Mouse (Mus musculus) limb, embryonic 14.5 days (tissue): ENCODE measurements around the gene Krt5. TPM values are rescaled to one million over a fixed set of nuclear protein-coding genes. Genes with fewer than 3 reads are reported as not detected.

Experiments used
- ATAC-seq: fragments of 200-750 bp; cut with Nextera tagmentation; 2 replicates; pipeline ENCODE4 v1.8.0; 2017; ENCODE audit warnings: low read depth, moderate number of reproducible peaks, moderate TSS enrichment; ENCODE audit not compliant: low FRiP score
- DNase-seq: peaks from one replicate; pipeline ENCODE4 v3.0.0-alpha.2; 2015; ENCODE audit warnings: low spot score
- H3K27ac ChIP-seq: fragments of 300-500 bp; sonication (generic); replicated peaks from 2 replicates; pipeline ENCODE4 v1.5.1; 2014; ENCODE audit warnings: low read depth, mild to moderate bottlenecking, low read length, moderate library complexity, mixed read lengths
- H3K27me3 ChIP-seq: fragments of 300-500 bp; sonication (generic); 2 replicates; pipeline ENCODE4 v1.6.1; 2014; ENCODE audit warnings: low read length, mixed read lengths; ENCODE audit not compliant: control insufficient read depth, insufficient read depth
- H3K36me3 ChIP-seq: fragments of 300-500 bp; sonication (generic); 2 replicates; pipeline ENCODE4 v1.6.1; 2014; ENCODE audit warnings: mild to moderate bottlenecking, low read length, moderate library complexity, mixed read lengths; ENCODE audit not compliant: control insufficient read depth, insufficient read depth
- H3K4me1 ChIP-seq: fragments of 300-500 bp; sonication (generic); 2 replicates; pipeline ENCODE4 v1.6.1; 2014; ENCODE audit warnings: antibody characterized with exemption, low read length, mixed read lengths; ENCODE audit not compliant: control insufficient read depth, insufficient read depth
- H3K4me2 ChIP-seq: fragments of 300-500 bp; sonication (generic); replicated peaks from 2 replicates; pipeline ENCODE4 v1.6.1; 2014; ENCODE audit warnings: low read depth, mild to moderate bottlenecking, low read length, moderate library complexity; ENCODE audit not compliant: severe bottlenecking
- H3K4me3 ChIP-seq: fragments of 300-500 bp; sonication (generic); replicated peaks from 2 replicates; pipeline ENCODE4 v1.5.1; 2014; ENCODE audit warnings: low read length
- H3K9ac ChIP-seq: fragments of 300-500 bp; sonication (generic); 2 replicates; pipeline ENCODE4 v1.6.1; 2014; ENCODE audit warnings: mild to moderate bottlenecking, low read depth, low read length, moderate library complexity; ENCODE audit not compliant: severe bottlenecking
- H3K9me3 ChIP-seq: fragments of 300-500 bp; sonication (generic); 2 replicates; pipeline ENCODE4 v1.6.1; 2016; ENCODE audit warnings: low read length; ENCODE audit not compliant: control insufficient read depth
- POLR2A ChIP-seq: fragments of 200-500 bp; IDR thresholded peaks from 2 replicates; pipeline ENCODE4 v1.8.0; 2012; ENCODE audit warnings: inconsistent platforms, mild to moderate bottlenecking, moderate library complexity, borderline replicate concordance; ENCODE audit not compliant: insufficient read depth, insufficient read length; ENCODE audit errors: extremely low read depth
- WGBS: fragments of 180-500 bp; shearing (Covaris S2); extraction: QIAGEN DNeasy Blood & Tissue Kit; methylation state at CpG from one replicate; pipeline ENCODE4 v1.1.7; 2014; 5-methylcytosine and 5-hydroxymethylcytosine counted together
- microRNA-seq: library from miRNA; unstranded; fragments of <30 nt; microRNA quantifications from one replicate; pipeline ENCODE4, GENCODE M21; 2016
- polyA plus RNA-seq, 2 experiments: library from polyadenylated mRNA; depleted of rRNA in 1 of 2; stranded (reverse) in 1 of 2; unstranded in 1 of 2; fragments of >200 nt; fragmentation: Nextera tagmentation in 1 of 2; extraction: Ambion mirVana in 1 of 2; gene quantifications; 2 replicates each; pipeline versions ENCODE4 v1.2.1 to v1.2.3; 2012 to 2014

Gene Krt5
- polyA plus RNA-seq, 2 experiments, result 215 to 422 TPM

- DNase-seq (no peak), ATAC-seq (no peak)
- no peaks in the 10 kb centered on the region for H3K27me3 ChIP-seq
- H3K9me3 ChIP-seq, result no peaks in the 10 kb centered on the region
- no peak for TF ChIP-seq POLR2A
- H3K27ac ChIP-seq, result no peak overlapping the region
- H3K4me2 ChIP-seq, result no peak overlapping the region
- 70% methylated on average over 2 of the region's 2 CpGs for WGBS
- H3K9ac ChIP-seq, result no peak overlapping the region
- no peak overlapping the region for H3K4me3 ChIP-seq
- H3K36me3 ChIP-seq, result no peaks in the 10 kb centered on the region
- H3K4me1 ChIP-seq, result no peaks in the 10 kb centered on the region
Measured at GRCm38 (mm10) chr15:101688161-101688560, 24.5 kb downstream of the Krt5 start.

GRCm38 (mm10) chr15:101680187-101680586, 32.5 kb downstream of the Krt5 start, which contains the start of gene Krt6b:
TSS of gene Krt6b (minus strand) at chr15:101680287.
- H3K4me2 ChIP-seq, result no peak within 1 kb of the TSS
- no peaks in the 10 kb centered on the region for H3K27me3 ChIP-seq
- H3K4me1 ChIP-seq, result no peaks in the 10 kb centered on the region
- no peaks in the 10 kb centered on the region for H3K9me3 ChIP-seq
- no peak within 1 kb of the TSS for H3K4me3 ChIP-seq
- no peak within 1 kb of the TSS for H3K27ac ChIP-seq
- no peak within 1 kb of the TSS for H3K9ac ChIP-seq
- DNase-seq, result no peak
- no peaks in the 10 kb centered on the region for H3K36me3 ChIP-seq
- no peak for ATAC-seq
- WGBS, result 94% methylated on average over 2 of the region's 2 CpGs
- no peak for TF ChIP-seq POLR2A

- Histone ChIP-seq H3K4me3 (no peak overlapping the region), H3K4me1 (no peaks in the 10 kb centered on the region), H3K9ac (no peak overlapping the region), H3K36me3 (no peaks in the 10 kb centered on the region), H3K27ac (no peak overlapping the region), H3K27me3 (no peaks in the 10 kb centered on the region), H3K9me3 (no peaks in the 10 kb centered on the region), H3K4me2 (no peak overlapping the region)
- ATAC-seq, result no peak
- 83% methylated on average over 1 of the region's 1 CpGs for WGBS
- no peak for DNase-seq
- no peak for TF ChIP-seq POLR2A
Measured at GRCm38 (mm10) chr15:101675978-101676377, 36.7 kb downstream of the Krt5 start.

Small RNAs within 50 kb of the gene (microRNA-seq; reads per million reads assigned to microRNA genes)
- not detected for gene Gm44323
- gene Gm44342, result not detected
- not detected for gene Gm44383

Other genes starting within 250 kb of the Krt5 start
- not detected in 2 replicates for gene Krt81, start 249.1 kb downstream of the Krt5 start, polyA plus RNA-seq (2012; rRNA removed)
- gene Krt81, start 249.1 kb downstream of the Krt5 start, polyA plus RNA-seq (2014; fragmentation: Nextera tagmentation; extraction: Ambion mirVana), result not detected in 2 replicates
- 0.15 TPM in 1 of 2 replicates, not detected in the other for gene Krt86, start 239.4 kb downstream of the Krt5 start, polyA plus RNA-seq (2012; rRNA removed)
- gene Krt86, start 239.4 kb downstream of the Krt5 start, polyA plus RNA-seq (2014; fragmentation: Nextera tagmentation; extraction: Ambion mirVana), result 0.10 TPM in 1 of 2 replicates, not detected in the other
- gene Krt83, start 221.4 kb downstream of the Krt5 start, polyA plus RNA-seq (2012; rRNA removed), result 0.06 TPM in 1 of 2 replicates, not detected in the other
- gene Krt83, start 221.4 kb downstream of the Krt5 start, polyA plus RNA-seq (2014; fragmentation: Nextera tagmentation; extraction: Ambion mirVana), result not detected in 2 replicates
- gene Gm49425, start 195.6 kb downstream of the Krt5 start, polyA plus RNA-seq (2012; rRNA removed), result 0.22 and 0.23 TPM in 2 replicates
- 0.30 and 0.45 TPM in 2 replicates for gene Gm49425, start 195.6 kb downstream of the Krt5 start, polyA plus RNA-seq (2014; fragmentation: Nextera tagmentation; extraction: Ambion mirVana)
- gene Krt84, start 180.1 kb downstream of the Krt5 start, polyA plus RNA-seq (2012; rRNA removed), result 0.92 and 1.8 TPM in 2 replicates
- gene Krt84, start 180.1 kb downstream of the Krt5 start, polyA plus RNA-seq (2014; fragmentation: Nextera tagmentation; extraction: Ambion mirVana), result 4.8 and 8.1 TPM in 2 replicates
- gene Krt82, start 162.2 kb downstream of the Krt5 start, polyA plus RNA-seq (2012; rRNA removed), result not detected in 2 replicates
- gene Krt82, start 162.2 kb downstream of the Krt5 start, polyA plus RNA-seq (2014; fragmentation: Nextera tagmentation; extraction: Ambion mirVana), result not detected in 2 replicates
- gene Krt90, start 149.9 kb downstream of the Krt5 start, polyA plus RNA-seq (2012; rRNA removed), result 0.06 and 0.08 TPM in 2 replicates
- gene Krt90, start 149.9 kb downstream of the Krt5 start, polyA plus RNA-seq (2014; fragmentation: Nextera tagmentation; extraction: Ambion mirVana), result 0.07 and 0.10 TPM in 2 replicates
- gene Krt75, start 139.0 kb downstream of the Krt5 start, polyA plus RNA-seq (2012; rRNA removed), result 0.52 and 0.70 TPM in 2 replicates
- gene Krt75, start 139.0 kb downstream of the Krt5 start, polyA plus RNA-seq (2014; fragmentation: Nextera tagmentation; extraction: Ambion mirVana), result 0.93 and 0.96 TPM in 2 replicates
- not detected in 2 replicates for gene Gm5414, start 84.7 kb downstream of the Krt5 start, polyA plus RNA-seq (2012; rRNA removed)
- gene Gm5414, start 84.7 kb downstream of the Krt5 start, polyA plus RNA-seq (2014; fragmentation: Nextera tagmentation; extraction: Ambion mirVana), result not detected in 2 replicates
- gene Gm5478, start 65.5 kb downstream of the Krt5 start, polyA plus RNA-seq (2012; rRNA removed), result not detected in 2 replicates
- gene Gm5478, start 65.5 kb downstream of the Krt5 start, polyA plus RNA-seq (2014; fragmentation: Nextera tagmentation; extraction: Ambion mirVana), result not detected in 2 replicates
- not detected in 2 replicates for gene Krt6b, start 32.6 kb downstream of the Krt5 start, polyA plus RNA-seq (2012; rRNA removed)
- not detected in 2 replicates for gene Krt6b, start 32.6 kb downstream of the Krt5 start, polyA plus RNA-seq (2014; fragmentation: Nextera tagmentation; extraction: Ambion mirVana)
- 5.0 and 8.0 TPM in 2 replicates for gene Krt6a, start 18.6 kb downstream of the Krt5 start, polyA plus RNA-seq (2012; rRNA removed)
- 14.0 and 26.5 TPM in 2 replicates for gene Krt6a, start 18.6 kb downstream of the Krt5 start, polyA plus RNA-seq (2014; fragmentation: Nextera tagmentation; extraction: Ambion mirVana)
- gene Krt71, start 30.2 kb upstream of the Krt5 start, polyA plus RNA-seq (2012; rRNA removed), result 0.03 and 0.04 TPM in 2 replicates
- gene Krt71, start 30.2 kb upstream of the Krt5 start, polyA plus RNA-seq (2014; fragmentation: Nextera tagmentation; extraction: Ambion mirVana), result not detected in 2 replicates
- 0.15 and 0.36 TPM in 2 replicates for gene Krt72, start 73.6 kb upstream of the Krt5 start, polyA plus RNA-seq (2012; rRNA removed)
- 0.40 and 1.0 TPM in 2 replicates for gene Krt72, start 73.6 kb upstream of the Krt5 start, polyA plus RNA-seq (2014; fragmentation: Nextera tagmentation; extraction: Ambion mirVana)
- 0.03 and 0.04 TPM in 2 replicates for gene Krt73, start 89.4 kb upstream of the Krt5 start, polyA plus RNA-seq (2012; rRNA removed)
- not detected in 2 replicates for gene Krt73, start 89.4 kb upstream of the Krt5 start, polyA plus RNA-seq (2014; fragmentation: Nextera tagmentation; extraction: Ambion mirVana)
- gene Krt2, start 105.3 kb upstream of the Krt5 start, polyA plus RNA-seq (2012; rRNA removed), result 0.37 and 0.45 TPM in 2 replicates
- 0.34 and 0.46 TPM in 2 replicates for gene Krt2, start 105.3 kb upstream of the Krt5 start, polyA plus RNA-seq (2014; fragmentation: Nextera tagmentation; extraction: Ambion mirVana)
- gene Krt1, start 137.9 kb upstream of the Krt5 start, polyA plus RNA-seq (2012; rRNA removed), result 149 and 235 TPM in 2 replicates
- 167 and 206 TPM in 2 replicates for gene Krt1, start 137.9 kb upstream of the Krt5 start, polyA plus RNA-seq (2014; fragmentation: Nextera tagmentation; extraction: Ambion mirVana)
- 10.0 and 19.9 TPM in 2 replicates for gene Krt77, start 156.8 kb upstream of the Krt5 start, polyA plus RNA-seq (2012; rRNA removed)
- gene Krt77, start 156.8 kb upstream of the Krt5 start, polyA plus RNA-seq (2014; fragmentation: Nextera tagmentation; extraction: Ambion mirVana), result 16.4 and 32.8 TPM in 2 replicates
- not detected in 2 replicates for gene Krt76, start 180.0 kb upstream of the Krt5 start, polyA plus RNA-seq (2012; rRNA removed)
- 0.08 TPM in 1 of 2 replicates, not detected in the other for gene Krt76, start 180.0 kb upstream of the Krt5 start, polyA plus RNA-seq (2014; fragmentation: Nextera tagmentation; extraction: Ambion mirVana)
- 27.0 and 51.0 TPM in 2 replicates for gene Krt4, start 211.8 kb upstream of the Krt5 start, polyA plus RNA-seq (2012; rRNA removed)
- gene Krt4, start 211.8 kb upstream of the Krt5 start, polyA plus RNA-seq (2014; fragmentation: Nextera tagmentation; extraction: Ambion mirVana), result 180 and 268 TPM in 2 replicates
- 0.18 and 0.23 TPM in 2 replicates for gene Krt79, start 227.4 kb upstream of the Krt5 start, polyA plus RNA-seq (2012; rRNA removed)
- 0.29 and 0.51 TPM in 2 replicates for gene Krt79, start 227.4 kb upstream of the Krt5 start, polyA plus RNA-seq (2014; fragmentation: Nextera tagmentation; extraction: Ambion mirVana)
- 0.04 and 0.09 TPM in 2 replicates for gene Krt78, start 241.4 kb upstream of the Krt5 start, polyA plus RNA-seq (2012; rRNA removed)
- gene Krt78, start 241.4 kb upstream of the Krt5 start, polyA plus RNA-seq (2014; fragmentation: Nextera tagmentation; extraction: Ambion mirVana), result 0.08 and 0.22 TPM in 2 replicates